Mouse (Mus musculus): Measurements from ENCODE around the gene Ptprn2. TPM values are rescaled to one million over a fixed set of nuclear protein-coding genes. Genes with fewer than 3 reads are reported as not detected.

Ptprn2 gene
- polyA plus RNA-seq, 1 experiment from 2014 or later, result 14.9 TPM

DNA sequence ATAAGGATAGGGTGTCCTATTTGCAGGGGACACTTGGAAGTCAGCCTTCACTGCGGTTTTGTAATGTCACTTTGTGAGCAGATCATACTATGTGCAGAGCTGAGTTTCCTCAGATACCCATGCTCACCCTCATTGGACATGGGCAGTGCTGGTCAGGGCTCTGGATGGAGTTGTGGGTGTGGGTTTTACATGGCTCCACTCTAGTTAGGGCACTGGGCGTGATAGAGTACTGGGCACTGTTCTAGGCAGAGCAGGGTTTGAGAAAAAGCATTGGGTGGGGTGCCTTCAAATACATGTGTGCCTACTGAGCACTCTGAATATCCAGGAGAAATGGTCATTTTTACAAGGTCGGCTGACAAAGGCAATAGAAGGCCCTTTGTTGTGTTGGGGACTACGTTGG lies 175.5 kb downstream of the Ptprn2 start:
- Histone ChIP-seq H3K4me1 (replicated peaks) (peaks cover 13% of the 10 kb centered on the region), H3K36me3 (no peaks in the 10 kb centered on the region), H3K9me3 (no peaks in the 10 kb centered on the region), H3K27me3 (no peaks in the 10 kb centered on the region), H3K4me2 (replicated peaks) (no peak overlapping the region), H3K27ac (no peak overlapping the region), H3K4me3 (replicated peaks) (no peak overlapping the region), H3K9ac (replicated peaks) (no peak overlapping the region)
- WGBS, result 89% methylated on average over 4 of the region's 4 CpGs
- peak; percentile 53; the same call in 1 of the 2 replicates for ATAC-seq

DNA sequence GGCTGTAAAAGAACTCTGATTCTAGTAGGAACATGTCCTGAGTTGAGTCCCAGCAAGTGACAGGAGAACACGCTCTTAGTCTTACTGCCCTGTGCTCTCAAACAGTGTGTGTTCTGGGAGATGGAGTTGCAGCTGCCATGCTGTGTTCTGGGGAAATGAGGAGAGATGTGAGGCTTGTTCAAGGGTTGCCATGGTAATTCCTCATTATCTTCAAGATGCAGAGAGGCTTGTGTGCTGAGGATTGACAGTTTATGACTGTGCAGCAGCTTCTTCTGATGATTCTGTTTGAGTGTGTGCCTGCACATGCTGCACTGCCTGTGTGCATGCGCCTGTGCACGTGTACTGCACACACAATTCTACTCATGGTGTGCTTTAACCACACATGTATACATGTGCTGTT lies 192.2 kb downstream of the Ptprn2 start:
- peak overlapping the region; percentile 89 for H3K27ac ChIP-seq
- no peaks in the 10 kb centered on the region for H3K9me3 ChIP-seq
- peak overlapping the region; percentile 15; the same call in 1 of the 2 replicates for H3K4me2 ChIP-seq (replicated peaks)
- no peaks in the 10 kb centered on the region for H3K27me3 ChIP-seq
- no peak overlapping the region for H3K4me3 ChIP-seq (replicated peaks)
- H3K9ac ChIP-seq (replicated peaks), result no peak overlapping the region
- H3K36me3 ChIP-seq, result no peaks in the 10 kb centered on the region
- peak; percentile 98 for ATAC-seq
- peaks cover 19% of the 10 kb centered on the region for H3K4me1 ChIP-seq (replicated peaks)
- 27% methylated on average over 3 of the region's 3 CpGs for WGBS

DNA sequence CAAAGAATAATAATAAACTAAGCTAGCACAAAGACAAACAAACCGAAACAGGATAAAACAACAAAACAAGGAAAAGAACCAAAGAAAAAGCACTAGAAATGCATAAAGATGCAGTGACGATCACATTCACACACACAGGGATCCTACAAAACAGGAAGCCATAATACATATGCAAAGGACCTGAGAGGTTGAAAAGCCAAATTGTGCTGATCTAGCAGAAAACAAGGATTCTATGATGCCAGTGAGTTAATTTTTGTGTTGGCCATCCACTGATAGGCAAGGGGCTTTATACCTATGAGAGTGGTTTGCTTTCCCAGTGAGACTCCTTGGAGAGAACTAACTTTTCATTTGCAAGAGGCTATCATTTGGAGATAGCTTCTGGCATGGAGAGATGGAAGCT lies 204.3 kb downstream of the Ptprn2 start:
- H3K4me2 ChIP-seq (replicated peaks), result no peak overlapping the region
- H3K4me3 ChIP-seq (replicated peaks), result no peak overlapping the region
- ATAC-seq, result no peak
- no peaks in the 10 kb centered on the region for H3K27me3 ChIP-seq
- no peak overlapping the region for H3K27ac ChIP-seq
- H3K9ac ChIP-seq (replicated peaks), result no peak overlapping the region
- H3K4me1 ChIP-seq (replicated peaks), result no peaks in the 10 kb centered on the region
- no peaks in the 10 kb centered on the region for H3K36me3 ChIP-seq
- no peaks in the 10 kb centered on the region for H3K9me3 ChIP-seq
- WGBS, result 92% methylated on average over 2 of the region's 2 CpGs

DNA sequence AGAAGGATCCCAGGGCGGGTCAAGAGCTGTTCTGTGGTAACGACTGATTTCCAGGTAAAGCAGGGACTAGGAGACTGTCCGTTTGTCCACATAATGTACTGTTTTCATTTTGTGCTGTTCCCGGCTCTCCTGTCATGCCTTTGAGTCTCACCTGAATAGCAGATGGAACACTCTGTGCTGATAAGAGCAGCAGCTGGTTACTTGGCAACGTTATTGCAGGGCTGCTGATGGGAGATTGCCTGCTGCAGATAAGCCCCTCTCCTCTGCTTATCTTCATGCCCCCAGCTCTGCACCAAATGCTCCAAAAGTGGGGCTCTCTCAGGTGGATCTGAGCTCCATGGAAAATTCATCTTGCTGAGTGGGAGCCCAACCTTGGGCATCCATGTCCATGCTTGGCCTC lies 224.0 kb downstream of the Ptprn2 start:
- ATAC-seq, result no peak
- H3K27ac ChIP-seq, result peak overlapping the region; percentile 51; the same call in 1 of the 2 replicates

DNA sequence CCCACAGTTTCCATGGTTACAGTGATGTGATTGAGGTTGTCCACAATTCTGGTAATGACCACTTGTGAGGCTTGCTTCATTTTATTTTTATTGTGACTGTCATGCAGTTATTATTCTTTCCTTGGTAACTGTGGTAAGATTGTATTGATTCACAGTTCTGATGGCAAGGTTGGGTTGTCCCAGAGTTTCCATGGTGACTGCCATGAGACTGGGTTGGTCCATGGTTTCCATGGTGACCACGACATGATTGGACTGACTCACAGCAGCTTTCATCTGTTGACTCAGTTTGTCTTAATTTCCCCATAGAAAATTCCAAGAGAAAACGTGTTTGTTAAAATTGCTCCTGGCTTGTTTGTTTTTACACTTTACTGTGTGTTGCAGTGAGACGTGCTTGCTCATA lies 225.2 kb downstream of the Ptprn2 start:
- 65% methylated on average over 3 of the region's 3 CpGs for WGBS
- Histone ChIP-seq H3K36me3 (no peaks in the 10 kb centered on the region), H3K4me2 (replicated peaks) (no peak overlapping the region), H3K9ac (replicated peaks) (no peak overlapping the region), H3K9me3 (no peaks in the 10 kb centered on the region), H3K4me1 (replicated peaks) (peaks cover 11% of the 10 kb centered on the region; the same call in 1 of the 2 replicates), H3K4me3 (replicated peaks) (no peak overlapping the region), H3K27me3 (no peaks in the 10 kb centered on the region), H3K27ac (no peak overlapping the region)
- ATAC-seq, result no peak

More for the DNA sequence above, 224.0 kb downstream of the Ptprn2 start:
- H3K4me2 ChIP-seq (replicated peaks), result no peak overlapping the region
- H3K9me3 ChIP-seq, result no peaks in the 10 kb centered on the region
- H3K9ac ChIP-seq (replicated peaks), result no peak overlapping the region
- 75% methylated on average over 5 of the region's 5 CpGs for WGBS
- H3K4me1 ChIP-seq (replicated peaks), result peaks cover 11% of the 10 kb centered on the region; the same call in 1 of the 2 replicates
- H3K36me3 ChIP-seq, result no peaks in the 10 kb centered on the region
- no peaks in the 10 kb centered on the region for H3K27me3 ChIP-seq
- no peak overlapping the region for H3K4me3 ChIP-seq (replicated peaks)

DNA sequence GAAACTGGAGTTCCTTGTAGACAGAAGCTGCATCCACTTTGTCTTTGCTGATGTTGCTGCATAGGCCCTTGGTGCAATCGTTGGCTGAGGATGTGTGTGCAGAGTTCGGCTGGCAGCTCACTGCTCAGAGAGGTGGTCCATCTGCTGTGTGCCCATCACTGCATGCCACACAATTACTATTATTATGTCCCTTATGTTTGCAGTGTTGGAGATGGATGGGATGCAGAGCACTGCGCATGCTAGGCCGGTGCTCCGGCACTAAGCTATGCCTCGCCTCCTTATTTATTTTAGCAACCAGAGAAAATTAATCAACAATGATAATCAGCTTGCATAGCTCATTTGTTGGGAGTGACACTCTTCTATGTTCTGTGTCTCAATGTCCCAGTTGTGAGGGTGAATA lies 225.6 kb downstream of the Ptprn2 start:
- H3K4me1 ChIP-seq (replicated peaks), result peaks cover 11% of the 10 kb centered on the region; the same call in 1 of the 2 replicates
- H3K36me3 ChIP-seq, result no peaks in the 10 kb centered on the region
- H3K9ac ChIP-seq (replicated peaks), result no peak overlapping the region
- H3K4me2 ChIP-seq (replicated peaks), result no peak overlapping the region
- 88% methylated on average over 6 of the region's 6 CpGs for WGBS
- no peaks in the 10 kb centered on the region for H3K9me3 ChIP-seq
- H3K27me3 ChIP-seq, result no peaks in the 10 kb centered on the region
- H3K4me3 ChIP-seq (replicated peaks), result no peak overlapping the region
- 0 out of 2 replicates have a peak overlapping the region, but pooled peaks have one; percentile 25 for H3K27ac ChIP-seq
- ATAC-seq, result peak; percentile 34

DNA sequence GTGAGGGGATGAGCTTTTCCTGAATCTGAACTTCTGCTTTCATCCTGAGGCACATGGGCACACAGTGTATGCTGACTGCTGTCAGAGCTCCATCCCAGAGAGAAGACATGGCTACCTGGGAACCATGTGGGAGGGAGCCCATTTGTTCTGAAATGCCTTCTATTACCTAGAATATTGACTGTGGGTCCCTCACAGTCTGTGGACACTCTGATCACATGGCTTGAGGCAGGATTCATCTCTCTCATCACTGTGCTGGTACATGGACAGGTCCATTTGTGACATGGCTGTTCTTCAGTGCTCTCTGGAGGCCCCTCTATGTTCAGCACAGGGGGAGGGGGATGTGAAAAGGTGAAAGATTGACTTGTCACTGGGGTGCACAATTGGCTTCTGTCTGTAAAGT lies 227.6 kb downstream of the Ptprn2 start:
- Histone ChIP-seq H3K4me1 (replicated peaks) (peaks cover 11% of the 10 kb centered on the region; the same call in 1 of the 2 replicates), H3K9me3 (no peaks in the 10 kb centered on the region), H3K9ac (replicated peaks) (no peak overlapping the region), H3K36me3 (no peaks in the 10 kb centered on the region), H3K27me3 (no peaks in the 10 kb centered on the region), H3K4me2 (replicated peaks) (no peak overlapping the region), H3K27ac (no peak overlapping the region), H3K4me3 (replicated peaks) (no peak overlapping the region)
- no peak for ATAC-seq

DNA sequence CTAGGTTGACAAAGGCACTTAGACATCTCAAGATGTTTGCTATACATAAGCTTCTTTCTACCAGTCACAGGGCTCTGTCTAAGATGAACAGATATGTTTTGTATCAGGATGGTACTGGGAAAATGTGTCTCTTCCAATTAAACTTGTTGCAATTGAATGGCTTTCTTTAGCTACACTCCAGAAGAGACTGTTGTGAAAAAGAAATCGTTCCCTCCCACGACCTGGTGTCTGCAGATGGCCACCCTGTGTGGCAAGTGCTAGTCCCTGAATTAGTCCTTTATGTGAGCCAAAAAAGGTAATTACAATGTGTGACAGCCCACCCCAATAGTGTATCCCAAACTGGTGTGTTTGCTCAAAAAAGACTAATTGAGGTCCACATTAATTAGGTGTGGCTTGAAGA lies 235.5 kb downstream of the Ptprn2 start:
- H3K4me3 ChIP-seq (replicated peaks), result no peak overlapping the region
- WGBS, result 69% methylated on average over 2 of the region's 2 CpGs
- no peak for ATAC-seq
- H3K9ac ChIP-seq (replicated peaks), result no peak overlapping the region
- H3K9me3 ChIP-seq, result no peaks in the 10 kb centered on the region
- H3K27ac ChIP-seq, result no peak overlapping the region
- H3K4me2 ChIP-seq (replicated peaks), result no peak overlapping the region
- no peaks in the 10 kb centered on the region for H3K27me3 ChIP-seq
- H3K4me1 ChIP-seq (replicated peaks), result no peaks in the 10 kb centered on the region
- no peaks in the 10 kb centered on the region for H3K36me3 ChIP-seq

DNA sequence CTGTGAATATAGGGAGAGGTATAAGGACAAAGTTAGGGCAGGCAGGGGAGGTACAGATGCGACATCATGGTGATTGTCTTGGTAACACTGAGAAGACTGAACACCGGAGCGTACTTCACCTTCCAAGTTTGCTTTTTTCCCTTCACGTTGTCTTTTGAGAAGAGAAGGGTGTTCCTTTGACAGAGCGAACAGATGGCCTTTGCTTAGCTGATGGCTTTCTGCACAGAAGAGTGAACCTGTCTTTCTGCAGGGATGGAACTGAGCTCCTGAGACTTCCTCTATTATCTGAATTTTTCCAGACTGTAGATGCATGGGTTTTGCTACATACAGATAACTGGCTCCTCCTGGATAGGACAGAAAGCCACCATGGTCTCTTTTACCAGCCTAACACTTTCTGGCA lies 254.6 kb downstream of the Ptprn2 start:
- no peak overlapping the region for H3K4me3 ChIP-seq (replicated peaks)
- H3K4me1 ChIP-seq (replicated peaks), result no peaks in the 10 kb centered on the region
- no peaks in the 10 kb centered on the region for H3K36me3 ChIP-seq
- no peak for ATAC-seq
- no peak overlapping the region for H3K4me2 ChIP-seq (replicated peaks)
- H3K9me3 ChIP-seq, result no peaks in the 10 kb centered on the region
- WGBS, result 91% methylated on average over 5 of the region's 5 CpGs
- no peak overlapping the region for H3K9ac ChIP-seq (replicated peaks)
- H3K27me3 ChIP-seq, result no peaks in the 10 kb centered on the region
- no peak overlapping the region for H3K27ac ChIP-seq

DNA sequence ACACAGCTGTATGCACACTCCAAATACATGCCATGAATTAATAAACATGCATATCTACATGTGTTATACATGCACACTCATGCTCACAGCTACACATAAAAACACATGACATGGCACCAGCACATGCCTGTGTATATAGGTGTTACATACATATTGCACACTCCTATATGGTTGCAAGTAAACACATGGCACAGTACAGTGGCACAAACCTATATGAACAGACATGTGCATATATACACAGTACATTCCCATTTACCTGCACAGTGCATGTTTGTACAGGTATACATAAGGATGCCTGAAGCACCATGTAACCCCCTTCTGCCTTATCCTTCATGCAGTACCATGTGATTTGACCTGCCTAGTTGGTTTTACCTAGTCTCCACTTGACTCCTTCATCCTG lies 255.8 kb downstream of the Ptprn2 start:
- H3K9ac ChIP-seq (replicated peaks), result no peak overlapping the region
- H3K36me3 ChIP-seq, result no peaks in the 10 kb centered on the region
- no peak overlapping the region for H3K4me2 ChIP-seq (replicated peaks)
- ATAC-seq, result 0 out of 2 replicates have a peak, but pooled peaks have one; percentile 62
- no peak overlapping the region for H3K4me3 ChIP-seq (replicated peaks)
- no peaks in the 10 kb centered on the region for H3K9me3 ChIP-seq
- H3K4me1 ChIP-seq (replicated peaks), result no peaks in the 10 kb centered on the region
- no peak overlapping the region for H3K27ac ChIP-seq
- H3K27me3 ChIP-seq, result no peaks in the 10 kb centered on the region

DNA sequence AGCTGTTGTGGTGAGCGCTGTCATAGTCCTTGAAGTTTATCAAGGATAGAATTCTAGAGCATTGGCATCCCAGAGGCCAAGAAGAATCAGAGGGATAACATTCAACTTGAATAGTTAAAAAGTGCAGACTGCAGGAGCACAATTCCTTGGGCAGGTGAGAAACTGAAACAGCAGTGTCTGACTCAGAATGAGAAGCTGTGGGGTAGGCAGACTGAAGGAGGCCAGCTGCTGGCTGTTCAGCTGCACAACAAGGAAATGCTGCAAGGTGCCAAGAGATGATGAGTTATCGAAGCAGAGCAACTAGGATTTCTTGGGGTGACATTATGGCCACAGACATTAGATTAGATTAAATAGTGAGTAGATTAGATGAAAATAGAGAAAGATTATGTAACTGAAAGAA lies 260.9 kb downstream of the Ptprn2 start:
- 96% methylated on average over 2 of the region's 2 CpGs for WGBS
- H3K4me1 ChIP-seq (replicated peaks), result no peaks in the 10 kb centered on the region; the same call in 1 of the 2 replicates
- no peaks in the 10 kb centered on the region for H3K36me3 ChIP-seq
- H3K9ac ChIP-seq (replicated peaks), result no peak overlapping the region
- H3K4me3 ChIP-seq (replicated peaks), result no peak overlapping the region
- no peak overlapping the region for H3K4me2 ChIP-seq (replicated peaks)
- H3K27me3 ChIP-seq, result no peaks in the 10 kb centered on the region
- H3K27ac ChIP-seq, result no peak overlapping the region
- ATAC-seq, result no peak
- no peaks in the 10 kb centered on the region for H3K9me3 ChIP-seq

DNA sequence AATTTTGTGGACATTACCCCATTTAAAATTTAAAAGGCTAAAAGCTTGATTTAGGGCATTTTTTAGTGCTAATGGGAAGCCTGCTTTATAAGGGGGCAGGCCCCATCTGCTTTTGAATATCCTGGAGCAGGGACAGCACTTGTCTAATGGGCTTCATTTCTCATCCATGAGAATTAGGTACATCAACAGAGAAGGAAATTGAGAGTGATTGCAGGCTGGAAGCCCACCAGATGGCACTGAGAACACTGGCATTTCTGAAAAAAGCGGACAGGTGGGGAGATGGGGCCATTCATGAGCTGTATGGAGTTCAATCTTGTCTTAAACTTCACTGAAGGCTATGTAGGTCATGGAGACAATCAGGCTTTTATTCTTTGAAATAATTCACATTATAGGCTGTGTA lies 267.3 kb downstream of the Ptprn2 start:
- Histone ChIP-seq H3K4me2 (replicated peaks) (no peak overlapping the region), H3K27ac (no peak overlapping the region), H3K9me3 (peaks cover 3% of the 10 kb centered on the region; the same call in 1 of the 2 replicates), H3K36me3 (no peaks in the 10 kb centered on the region), H3K4me1 (replicated peaks) (no peaks in the 10 kb centered on the region), H3K4me3 (replicated peaks) (no peak overlapping the region), H3K9ac (replicated peaks) (no peak overlapping the region), H3K27me3 (no peaks in the 10 kb centered on the region)
- WGBS, result 86% methylated on average over 1 of the region's 1 CpGs
- no peak for ATAC-seq

DNA sequence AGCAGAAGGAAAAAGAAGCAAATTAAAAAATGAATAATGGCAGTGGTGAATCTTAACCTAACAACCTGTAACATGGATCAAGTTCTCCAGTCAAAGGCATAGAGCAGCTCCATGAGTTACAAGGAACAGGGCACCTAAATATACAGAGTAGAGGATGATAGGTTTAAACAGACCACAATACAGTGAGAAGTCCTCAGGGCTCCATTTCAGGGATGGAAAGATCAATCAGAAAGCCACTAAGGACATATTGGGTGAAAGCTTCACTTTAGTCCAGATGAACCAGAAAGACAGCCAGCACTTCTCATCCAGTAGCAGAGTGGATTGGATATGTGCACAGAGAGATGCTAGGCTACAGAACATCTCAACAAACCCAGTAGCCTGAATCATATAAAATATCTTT lies 278.4 kb downstream of the Ptprn2 start:
- Histone ChIP-seq H3K27me3 (no peaks in the 10 kb centered on the region), H3K4me3 (replicated peaks) (no peak overlapping the region), H3K36me3 (no peaks in the 10 kb centered on the region), H3K27ac (no peak overlapping the region), H3K4me2 (replicated peaks) (no peak overlapping the region), H3K4me1 (replicated peaks) (0 out of 2 replicates have a peak, but pooled peaks cover 3% of the 10 kb centered on the region), H3K9me3 (no peaks in the 10 kb centered on the region), H3K9ac (replicated peaks) (no peak overlapping the region)
- no peak for ATAC-seq

Data from midbrain, embryonic 13.5 days (tissue).